Mouse (Mus musculus): ENCODE measurements at regions not wholly inside any gene's neighbourhood (a gene's known extent, or its start where the extent isn't known, plus 50 kb on each side); places are given as distances from the start of the nearest gene placed in this dataset.

DNA sequence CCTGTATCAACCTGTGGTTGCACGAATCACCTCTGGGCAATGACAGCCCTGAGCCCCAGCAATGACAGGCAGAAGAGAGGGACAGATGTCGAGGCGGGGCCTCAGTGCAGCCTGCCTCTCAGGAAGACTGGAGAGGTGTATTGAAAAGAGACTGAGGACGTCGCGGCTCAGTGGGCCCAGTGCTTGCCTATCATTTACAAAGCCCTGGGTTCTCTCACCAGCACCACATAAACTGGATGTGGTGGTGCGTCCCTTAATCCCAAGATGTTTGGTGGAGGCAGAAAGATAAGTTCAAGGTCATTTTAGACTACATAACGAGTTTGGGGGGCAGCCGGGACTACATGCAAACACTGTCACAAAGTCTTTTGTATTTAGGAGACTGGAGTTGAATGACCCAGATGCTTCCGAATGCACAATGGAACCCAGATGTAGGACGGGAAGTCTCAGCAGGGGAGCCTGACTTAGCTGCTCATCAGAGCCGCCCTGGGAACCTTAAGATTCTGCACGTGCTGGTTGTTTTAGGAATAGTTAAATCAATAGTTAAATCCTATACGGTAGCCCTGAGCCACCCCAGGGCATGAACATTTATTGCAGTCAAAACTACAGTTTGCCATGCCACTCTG, 72.8 kb downstream of the Gadd45g start:
- Histone ChIP-seq H3K27ac (replicated peaks; ENCODE audit: low read depth, low read length) (no peak overlapping the region), H3K4me1 (ENCODE audit: control insufficient read depth, insufficient read depth, insufficient read length, low read length) (peaks cover 11% of the 10 kb centered on the region), H3K4me3 (ENCODE audit: insufficient read depth, low read depth, low read length) (no peak overlapping the region)

DNA sequence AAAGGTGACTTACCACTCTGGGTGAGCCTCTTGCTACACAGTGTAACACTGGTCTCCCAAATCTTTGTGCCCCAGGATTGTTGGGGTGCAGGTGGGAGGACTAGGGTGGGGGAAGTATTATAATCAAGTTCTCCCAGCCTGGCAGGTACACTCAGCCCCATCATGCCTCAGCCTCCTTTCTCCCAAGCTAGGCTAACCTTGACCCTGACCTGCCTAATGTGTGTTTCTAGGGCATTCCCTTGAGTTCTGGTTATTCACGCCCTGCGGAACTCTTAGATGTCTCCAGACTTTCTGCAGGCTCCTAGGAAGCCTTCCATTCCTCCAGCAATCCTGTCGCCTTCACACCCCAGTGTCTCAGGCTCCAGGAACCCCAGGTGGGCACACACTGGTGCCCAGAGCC, 73.5 kb downstream of the Gadd45g start:
- Histone ChIP-seq H3K4me3 (ENCODE audit: insufficient read depth, low read depth, low read length) (no peak overlapping the region), H3K27ac (replicated peaks; ENCODE audit: low read depth, low read length) (no peak overlapping the region), H3K4me1 (ENCODE audit: control insufficient read depth, insufficient read depth, insufficient read length, low read length) (peaks cover 11% of the 10 kb centered on the region)

DNA sequence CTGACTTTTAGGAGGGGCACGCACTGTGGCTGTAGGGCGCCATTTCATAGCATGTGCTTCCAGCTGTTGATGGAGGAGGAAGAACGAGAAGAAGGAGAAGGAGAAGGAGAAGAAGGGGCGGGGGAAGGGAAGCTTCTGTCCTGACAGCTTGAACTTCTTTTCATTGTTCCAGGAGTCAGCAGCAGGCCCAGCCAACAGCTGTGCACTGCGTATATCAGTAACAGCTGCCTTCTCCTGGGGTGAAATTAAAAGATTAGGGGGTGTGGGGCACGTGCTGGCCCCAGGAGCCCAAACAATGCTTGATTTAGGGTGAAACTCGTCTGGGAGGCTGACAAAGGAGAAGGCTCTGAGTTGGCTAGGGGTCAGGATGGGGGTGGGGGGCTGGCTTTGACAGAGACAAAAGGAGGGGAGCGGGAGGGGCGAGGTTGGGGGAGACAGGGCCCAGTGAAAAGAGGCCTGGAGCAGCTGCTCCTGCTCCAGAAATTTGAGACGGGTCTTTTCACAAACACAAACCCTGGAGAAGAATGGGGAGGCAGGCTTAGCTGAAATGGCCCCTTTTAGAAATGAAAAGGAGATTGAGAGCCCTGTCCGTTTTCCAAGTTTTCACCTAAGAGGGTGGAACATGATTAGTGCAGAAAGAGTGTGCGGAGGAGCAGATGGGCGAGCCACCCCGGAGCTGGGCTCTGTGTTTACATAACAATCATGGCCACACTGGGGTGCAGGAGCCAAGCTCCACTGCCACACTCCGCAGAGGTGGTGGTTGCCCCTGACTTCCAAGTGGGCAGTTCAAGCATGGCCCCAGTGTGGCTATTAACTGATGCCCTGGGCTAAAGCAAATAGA, 74.3 kb downstream of the Gadd45g start:
- Histone ChIP-seq H3K4me1 (ENCODE audit: control insufficient read depth, insufficient read depth, insufficient read length, low read length) (peaks cover 11% of the 10 kb centered on the region), H3K4me3 (ENCODE audit: insufficient read depth, low read depth, low read length) (no peak overlapping the region), H3K27ac (replicated peaks; ENCODE audit: low read depth, low read length) (0 out of 2 replicates have a peak overlapping the region, but pooled peaks have one; percentile 0)

DNA sequence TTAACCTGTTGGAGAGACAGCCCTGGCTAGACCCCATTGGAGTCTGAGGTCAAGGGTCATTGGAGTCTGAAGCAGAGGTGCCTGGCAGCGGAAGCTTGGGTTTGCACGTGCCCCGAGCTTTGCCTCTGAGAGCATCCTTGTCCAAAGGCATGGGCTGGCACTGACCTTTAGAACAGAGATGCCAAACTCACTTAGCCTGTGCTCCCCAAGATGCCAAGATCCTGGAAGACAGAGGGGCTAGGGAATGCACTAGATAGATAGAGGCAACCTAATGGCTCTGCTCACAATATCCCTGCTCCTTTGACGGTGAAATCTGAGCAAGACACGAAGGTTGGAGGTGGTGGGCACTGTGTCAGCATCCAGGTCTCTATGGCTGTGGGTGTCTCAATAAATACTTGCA, 75.1 kb downstream of the Gadd45g start:
- 0 out of 2 replicates have a peak overlapping the region, but pooled peaks have one; percentile 15 for H3K27ac ChIP-seq (replicated peaks; ENCODE audit: low read depth, low read length)
- no peak overlapping the region for H3K4me3 ChIP-seq (ENCODE audit: insufficient read depth, low read depth, low read length)
- peaks cover 11% of the 10 kb centered on the region for H3K4me1 ChIP-seq (ENCODE audit: control insufficient read depth, insufficient read depth, insufficient read length, low read length)

DNA sequence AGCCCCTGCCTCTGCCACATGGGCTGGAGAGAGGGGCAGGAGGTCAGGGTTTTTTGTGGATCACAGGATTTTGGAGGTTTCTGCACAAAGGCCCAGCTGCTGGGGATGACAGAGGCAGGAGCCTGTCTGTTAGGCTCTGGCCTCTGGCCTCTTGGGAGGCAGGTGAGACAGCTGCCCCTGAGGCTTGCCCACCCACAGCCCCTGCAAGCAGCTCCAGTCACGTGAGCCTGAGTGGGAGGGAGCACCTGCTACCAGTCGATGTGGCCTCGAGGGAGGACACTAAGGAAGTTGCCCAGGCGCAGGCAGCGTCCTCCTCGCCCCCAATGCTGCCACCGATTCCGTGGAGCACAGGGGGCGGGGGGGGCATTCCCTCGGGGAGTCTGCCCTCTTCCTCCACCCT, 80.3 kb downstream of the Gadd45g start:
- H3K27ac ChIP-seq (replicated peaks; ENCODE audit: low read depth, low read length) = no peak overlapping the region
- H3K4me1 ChIP-seq (ENCODE audit: control insufficient read depth, insufficient read depth, insufficient read length, low read length) = peaks cover 18% of the 10 kb centered on the region

DNA sequence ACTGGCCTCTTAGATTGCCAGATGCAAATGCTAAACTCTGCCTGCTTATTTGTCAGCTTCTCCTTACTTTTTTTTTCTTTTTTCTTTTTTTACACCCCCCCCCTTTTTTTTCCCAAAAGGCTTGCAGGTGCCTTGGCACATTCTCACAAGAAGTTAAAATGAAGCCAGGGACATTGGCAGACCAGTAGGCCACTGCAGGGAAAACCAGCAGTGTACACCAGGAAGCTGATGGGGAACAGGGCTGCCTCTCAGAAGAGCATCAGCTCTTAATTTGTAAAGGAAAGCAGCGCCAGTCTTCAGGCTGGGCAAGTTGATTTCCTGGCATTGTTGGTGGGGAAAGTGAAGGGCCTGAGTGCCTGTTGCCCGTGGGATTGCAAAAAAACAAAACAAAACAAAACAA, 83.3 kb downstream of the Gadd45g start:
- Histone ChIP-seq H3K4me3 (ENCODE audit: insufficient read depth, low read depth, low read length) (no peak overlapping the region), H3K4me1 (ENCODE audit: control insufficient read depth, insufficient read depth, insufficient read length, low read length) (peaks cover 11% of the 10 kb centered on the region), H3K27ac (replicated peaks; ENCODE audit: low read depth, low read length) (peak overlapping the region; percentile 64)

More for the DNA sequence above, 80.3 kb downstream of the Gadd45g start:
- H3K4me3 ChIP-seq (ENCODE audit: insufficient read depth, low read depth, low read length) = no peak overlapping the region

DNA sequence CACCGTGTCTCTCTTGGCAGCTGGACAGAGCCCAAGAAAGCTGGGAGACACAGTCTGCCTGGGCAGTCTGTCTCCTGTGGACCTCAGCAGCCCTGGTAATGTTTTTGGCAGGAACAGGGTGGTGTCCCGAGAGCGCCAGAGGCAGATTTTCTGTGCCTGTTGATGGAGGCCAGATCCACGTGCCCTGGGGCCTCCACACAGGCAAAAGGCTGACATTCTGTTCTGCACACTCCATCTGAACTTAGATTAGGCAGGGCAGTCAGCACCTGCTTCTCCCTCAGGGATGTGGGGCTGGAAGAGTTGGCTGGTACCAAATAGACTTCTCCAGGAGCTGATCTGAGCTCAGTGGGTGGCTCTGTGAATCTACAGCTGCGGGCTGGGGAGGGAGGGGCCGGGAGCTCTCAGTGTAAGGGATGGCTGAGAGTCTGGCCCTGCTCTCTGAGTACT, 83.8 kb downstream of the Gadd45g start:
- H3K4me1 ChIP-seq (ENCODE audit: control insufficient read depth, insufficient read depth, insufficient read length, low read length) = peaks cover 11% of the 10 kb centered on the region
- no peak overlapping the region for H3K4me3 ChIP-seq (ENCODE audit: insufficient read depth, low read depth, low read length)
- peak overlapping the region; percentile 49 for H3K27ac ChIP-seq (replicated peaks; ENCODE audit: low read depth, low read length)

DNA sequence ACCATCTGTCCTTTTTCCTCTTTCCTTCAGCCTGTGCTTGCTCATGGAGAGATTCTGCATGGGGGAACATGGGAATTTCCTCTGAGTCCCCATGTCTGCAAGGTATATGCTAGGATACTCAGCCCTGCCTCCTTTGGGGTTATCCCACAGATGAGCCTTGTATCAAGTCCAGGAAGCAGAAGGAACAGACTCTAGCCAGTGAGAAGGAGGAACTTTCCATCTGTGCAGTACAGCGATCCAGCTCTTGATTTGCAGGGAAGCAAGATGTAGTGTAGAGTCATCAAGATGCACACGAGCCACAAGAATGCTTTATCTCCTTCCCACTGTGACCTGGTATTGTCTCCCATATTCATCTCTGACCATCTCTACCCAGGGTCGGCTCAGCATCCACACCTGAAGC, 84.5 kb downstream of the Gadd45g start:
- Histone ChIP-seq H3K27ac (replicated peaks; ENCODE audit: low read depth, low read length) (peak overlapping the region; percentile 48; the same call in 1 of the 2 replicates), H3K4me1 (ENCODE audit: control insufficient read depth, insufficient read depth, insufficient read length, low read length) (peaks cover 11% of the 10 kb centered on the region)

DNA sequence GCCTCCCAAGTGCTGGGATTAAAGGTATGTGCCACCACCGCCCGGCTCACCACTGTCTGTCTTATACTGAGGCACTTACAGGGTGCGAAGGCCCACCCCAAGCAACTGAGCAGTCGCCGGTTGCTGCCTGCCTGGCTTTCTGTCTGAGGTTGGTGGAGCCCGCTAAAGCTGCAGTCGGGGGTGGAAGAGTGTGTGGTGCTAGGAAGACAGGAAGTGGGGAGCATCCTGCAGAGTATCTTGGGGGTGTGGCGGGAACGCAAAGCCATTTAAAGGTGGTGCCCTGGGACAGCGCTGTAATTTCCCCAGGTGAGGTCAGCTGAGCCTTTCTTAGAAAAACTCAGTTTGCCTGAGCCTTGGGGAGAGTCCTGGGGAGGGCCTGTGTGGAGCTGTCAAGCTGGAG, 89.3 kb downstream of the Gadd45g start:
- no peaks in the 10 kb centered on the region for H3K4me1 ChIP-seq (ENCODE audit: control insufficient read depth, insufficient read depth, insufficient read length, low read length)
- no peak overlapping the region for H3K4me3 ChIP-seq (ENCODE audit: insufficient read depth, low read depth, low read length)
- no peak overlapping the region for H3K27ac ChIP-seq (replicated peaks; ENCODE audit: low read depth, low read length)

More for the DNA sequence above, 84.5 kb downstream of the Gadd45g start:
- no peak overlapping the region for H3K4me3 ChIP-seq (ENCODE audit: insufficient read depth, low read depth, low read length)

DNA sequence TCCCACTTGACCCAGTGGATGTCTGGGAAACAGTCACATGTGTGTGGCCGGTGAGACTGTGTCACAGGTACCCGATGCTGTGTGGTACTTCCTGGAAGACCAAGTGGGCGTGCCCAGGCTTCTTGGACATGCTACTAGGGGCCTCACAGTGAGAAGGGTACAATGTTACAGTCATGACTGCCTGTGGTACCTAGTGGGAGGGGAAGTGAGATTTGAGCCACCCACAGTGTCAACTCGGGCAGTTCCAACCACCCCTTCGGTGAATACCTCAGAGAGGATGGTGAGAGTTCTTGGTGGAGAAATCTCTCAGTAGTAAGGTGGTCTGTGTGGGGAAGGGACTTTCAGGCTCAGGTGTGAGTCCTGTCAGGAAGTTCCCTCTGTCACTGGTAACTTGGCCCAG, 90.0 kb downstream of the Gadd45g start:
- no peak overlapping the region for H3K27ac ChIP-seq (replicated peaks; ENCODE audit: low read depth, low read length)
- no peaks in the 10 kb centered on the region for H3K4me1 ChIP-seq (ENCODE audit: control insufficient read depth, insufficient read depth, insufficient read length, low read length)
- H3K4me3 ChIP-seq (ENCODE audit: insufficient read depth, low read depth, low read length) = no peak overlapping the region

DNA sequence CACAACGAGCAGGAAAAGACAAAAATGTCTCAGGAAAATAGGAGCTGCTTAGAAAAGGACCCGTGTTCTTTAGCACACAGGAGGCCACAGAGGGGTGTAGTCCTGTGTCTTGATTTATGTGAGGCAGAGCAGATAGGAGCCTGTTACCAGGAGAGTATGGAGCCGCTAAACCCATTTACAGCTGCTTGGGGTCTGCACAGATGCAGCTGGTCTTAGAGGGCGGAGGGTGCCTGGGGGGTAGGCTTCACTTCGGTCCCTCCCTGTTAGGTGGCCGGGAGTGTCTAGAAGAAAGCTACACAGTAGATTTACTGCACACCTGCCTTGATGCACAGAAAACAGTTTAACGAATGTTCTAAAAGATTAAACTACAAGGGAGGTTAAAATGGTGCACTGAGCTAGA, 91.4 kb downstream of the Gadd45g start:
- no peak overlapping the region for H3K4me3 ChIP-seq (ENCODE audit: insufficient read depth, low read depth, low read length)
- no peaks in the 10 kb centered on the region for H3K4me1 ChIP-seq (ENCODE audit: control insufficient read depth, insufficient read depth, insufficient read length, low read length)
- H3K27ac ChIP-seq (replicated peaks; ENCODE audit: low read depth, low read length) = no peak overlapping the region

DNA sequence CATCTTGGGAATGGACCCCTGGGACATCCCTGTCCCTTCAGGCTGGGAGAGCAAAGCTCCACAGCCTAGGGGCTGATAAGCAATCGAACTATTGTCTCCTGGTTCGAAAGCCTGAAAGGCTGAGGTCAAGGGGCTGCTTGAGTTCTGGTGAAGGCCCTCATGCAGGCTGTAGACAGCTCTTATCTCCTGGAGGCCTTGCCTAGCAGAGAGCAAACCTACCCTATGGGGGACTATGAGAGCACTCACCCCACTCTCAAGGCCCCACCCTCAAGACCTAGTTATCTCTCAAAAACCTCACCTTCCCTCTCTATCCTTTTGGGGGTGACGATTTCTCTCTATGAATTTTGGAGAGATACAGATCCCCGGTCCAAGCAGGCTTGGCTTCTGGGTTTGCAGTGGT, 92.8 kb downstream of the Gadd45g start:
- Histone ChIP-seq H3K4me1 (ENCODE audit: control insufficient read depth, insufficient read depth, insufficient read length, low read length) (no peaks in the 10 kb centered on the region), H3K27ac (replicated peaks; ENCODE audit: low read depth, low read length) (no peak overlapping the region), H3K4me3 (ENCODE audit: insufficient read depth, low read depth, low read length) (no peak overlapping the region)

DNA sequence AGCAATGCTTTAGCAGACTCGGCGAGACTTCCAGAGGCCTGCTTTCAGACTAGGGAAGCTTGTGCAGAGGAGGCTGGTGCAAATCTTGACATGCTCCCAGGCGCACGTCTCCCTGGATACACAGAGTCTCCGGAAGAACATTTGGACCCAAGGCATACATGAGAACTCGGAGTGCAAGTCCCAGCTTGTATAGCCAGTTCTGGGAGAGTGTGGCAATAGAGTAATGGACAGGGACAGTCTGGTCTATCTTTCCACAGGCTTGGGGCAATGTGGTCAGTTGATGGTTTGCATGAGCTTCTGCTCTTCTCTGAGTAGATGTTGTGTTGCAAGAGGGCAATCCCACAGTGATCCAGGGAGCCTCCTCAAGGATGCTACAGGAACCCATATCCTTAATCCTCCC, 93.2 kb downstream of the Gadd45g start:
- no peak overlapping the region for H3K4me3 ChIP-seq (ENCODE audit: insufficient read depth, low read depth, low read length)
- H3K27ac ChIP-seq (replicated peaks; ENCODE audit: low read depth, low read length) = no peak overlapping the region
- H3K4me1 ChIP-seq (ENCODE audit: control insufficient read depth, insufficient read depth, insufficient read length, low read length) = no peaks in the 10 kb centered on the region

DNA sequence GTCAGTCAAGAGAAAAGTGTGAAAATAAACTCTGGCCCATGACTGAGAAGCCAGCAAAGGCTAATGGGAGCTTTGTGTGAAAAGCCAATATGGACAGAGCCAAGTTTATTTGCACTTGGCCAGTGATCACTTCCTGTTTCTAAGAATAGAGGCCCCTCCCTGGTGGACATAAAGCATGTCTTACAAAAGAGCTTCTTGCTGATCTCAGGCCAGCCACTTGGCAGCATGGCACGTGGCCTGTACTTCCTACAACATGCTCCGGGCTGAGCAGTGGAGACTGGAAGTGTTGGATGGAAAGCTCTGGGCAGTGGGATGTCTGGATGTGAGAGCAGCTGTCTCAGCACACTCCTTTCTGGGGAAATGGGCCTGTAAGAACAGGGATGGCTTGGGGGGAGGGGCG, 99.7 kb downstream of the Gadd45g start:
- Histone ChIP-seq H3K4me1 (ENCODE audit: control insufficient read depth, insufficient read depth, insufficient read length, low read length) (peaks cover 10% of the 10 kb centered on the region), H3K27ac (replicated peaks; ENCODE audit: low read depth, low read length) (peak overlapping the region; percentile 86), H3K4me3 (ENCODE audit: insufficient read depth, low read depth, low read length) (no peak overlapping the region)

DNA sequence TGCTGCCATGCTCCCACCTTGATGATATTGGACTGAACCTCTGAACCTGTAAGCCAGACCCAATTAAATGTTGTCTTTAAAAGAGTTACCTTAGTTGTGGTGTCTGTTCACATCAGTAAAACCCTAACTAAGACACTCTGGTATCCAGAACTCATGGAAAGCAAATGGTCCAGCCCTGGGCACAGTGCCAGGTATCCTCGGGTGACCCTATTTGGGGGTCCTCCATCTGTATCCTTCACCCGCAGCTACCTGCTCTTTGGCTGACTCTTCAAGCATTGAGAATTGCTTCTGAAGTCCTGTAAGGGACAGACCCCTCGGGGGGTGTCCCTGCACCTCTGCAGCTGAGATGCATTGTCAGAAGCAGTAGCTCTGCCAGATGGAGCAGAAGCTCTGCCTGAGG, 102.4 kb downstream of the Gadd45g start:
- Histone ChIP-seq H3K4me3 (ENCODE audit: insufficient read depth, low read depth, low read length) (no peak overlapping the region), H3K27ac (replicated peaks; ENCODE audit: low read depth, low read length) (no peak overlapping the region), H3K4me1 (ENCODE audit: control insufficient read depth, insufficient read depth, insufficient read length, low read length) (peaks cover 10% of the 10 kb centered on the region)
